Mouse (Mus musculus): ENCODE measurements around the gene 2210016F16Rik. TPM values are rescaled to one million over a fixed set of nuclear protein-coding genes. Genes with fewer than 3 reads are reported as not detected.

The 2210016F16Rik gene
- total and polyA plus RNA-seq, 3 experiments, result 0.51 to 5.3 TPM; not detected in 1

- Histone ChIP-seq H3K79me2 (replicated peaks; ENCODE audit: control insufficient read depth, extremely low read depth, insufficient read depth, poor library complexity, severe bottlenecking) (no peaks in the 10 kb centered on the region), H3K4me2 (ENCODE audit: insufficient read depth, low read depth, poor library complexity, severe bottlenecking) (no peak within 1 kb of the TSS), H3K27ac (ENCODE audit: insufficient read depth, low read depth) (no peak within 1 kb of the TSS), H3K4me3 (replicated peaks in 1 of 3; ENCODE audit: low read depth in 2 of 3, low read length in 2 of 3, poor library complexity in 1 of 3) (no peak within 1 kb of the TSS), H3K9ac (ENCODE audit: insufficient read depth, low read depth) (no peak within 1 kb of the TSS), H3K36me3 (replicated peaks in 1 of 2; ENCODE audit: control insufficient read depth in 1 of 2, insufficient read depth in 1 of 2, low read length in 1 of 2) (no peaks in the 10 kb centered on the region), H3K9me3 (replicated peaks; ENCODE audit: low read length) (peaks cover 11% of the 10 kb centered on the region), H3K27me3 (replicated peaks) (no peaks in the 10 kb centered on the region), H3K4me1 (ENCODE audit: control insufficient read depth in 1 of 2, insufficient read depth in 2 of 2) (no peaks in the 10 kb centered on the region)
- DNase-seq (ENCODE audit: extremely low read depth), result no peak
- dilution Hi-C loops (cut with MboI; ENCODE audit: extremely low pct_ligation_motif_present, extremely low pct_unique_long_range_greater_than_20kb, low sequenced_read_pairs), result no loop called here
- TF ChIP-seq PAX5 (IDR thresholded peaks at IDR 0.05; ENCODE audit: low read length), result no peak
- TF ChIP-seq TBP (conservative IDR thresholded peaks at IDR 0.05; ENCODE audit: low read depth, low read length), result no peak
- no peak for TF ChIP-seq JUND (conservative IDR thresholded peaks at IDR 0.05; ENCODE audit: low read depth, low read length)
- in situ Hi-C loops (cut with MboI; ENCODE audit: low pct_ligation_motif_present, low pct_unique_long_range_greater_than_20kb, low sequenced_read_pairs), result no loop called here
Measured at GRCm38 (mm10) chr13:58358629-58359303, 26.3 kb downstream of the 2210016F16Rik start, which contains the start of gene Kif27. Gene Kif27 (minus strand): TSS chr13:58359122.

GRCm38 (mm10) chr13:58352996-58353395, 32.0 kb downstream of the 2210016F16Rik start:
- H3K4me3 ChIP-seq (replicated peaks in 1 of 3; ENCODE audit: low read depth in 2 of 3, low read length in 2 of 3, poor library complexity in 1 of 3), result no peak overlapping the region
- in situ Hi-C loops (cut with MboI; ENCODE audit: low pct_ligation_motif_present, low pct_unique_long_range_greater_than_20kb, low sequenced_read_pairs), result no loop called here
- H3K4me1 ChIP-seq (ENCODE audit: control insufficient read depth in 1 of 2, insufficient read depth in 2 of 2), result no peaks in the 10 kb centered on the region
- H3K36me3 ChIP-seq (replicated peaks in 1 of 2; ENCODE audit: control insufficient read depth in 1 of 2, insufficient read depth in 1 of 2, low read length in 1 of 2), result no peaks in the 10 kb centered on the region
- dilution Hi-C loops (cut with MboI; ENCODE audit: extremely low pct_ligation_motif_present, extremely low pct_unique_long_range_greater_than_20kb, low sequenced_read_pairs), result no loop called here
- H3K9me3 ChIP-seq (replicated peaks; ENCODE audit: low read length), result no peaks in the 10 kb centered on the region
- no peaks in the 10 kb centered on the region for H3K27me3 ChIP-seq (replicated peaks)
- no peak for DNase-seq (ENCODE audit: extremely low read depth)
- H3K79me2 ChIP-seq (replicated peaks; ENCODE audit: control insufficient read depth, extremely low read depth, insufficient read depth, poor library complexity, severe bottlenecking), result no peaks in the 10 kb centered on the region
- H3K9ac ChIP-seq (ENCODE audit: insufficient read depth, low read depth), result no peak overlapping the region
- TF ChIP-seq USF1 (IDR thresholded peaks at IDR 0.05; ENCODE audit: low read depth, low read length) (no peak), IRF4 (IDR thresholded peaks at IDR 0.05; ENCODE audit: low read depth, low read length) (no peak), KAT2A (IDR thresholded peaks at IDR 0.05; ENCODE audit: insufficient replicate concordance, low read length) (no peak)
- H3K27ac ChIP-seq (ENCODE audit: insufficient read depth, low read depth), result no peak overlapping the region
- no peak overlapping the region for H3K4me2 ChIP-seq (ENCODE audit: insufficient read depth, low read depth, poor library complexity, severe bottlenecking)

- Histone ChIP-seq H3K79me2 (replicated peaks; ENCODE audit: control insufficient read depth, extremely low read depth, insufficient read depth, poor library complexity, severe bottlenecking) (no peaks in the 10 kb centered on the region), H3K9me3 (replicated peaks; ENCODE audit: low read length) (no peaks in the 10 kb centered on the region), H3K27ac (ENCODE audit: insufficient read depth, low read depth) (no peak overlapping the region), H3K36me3 (replicated peaks in 1 of 2; ENCODE audit: control insufficient read depth in 1 of 2, insufficient read depth in 1 of 2, low read length in 1 of 2) (no peaks in the 10 kb centered on the region), H3K9ac (ENCODE audit: insufficient read depth, low read depth) (no peak overlapping the region), H3K4me2 (ENCODE audit: insufficient read depth, low read depth, poor library complexity, severe bottlenecking) (no peak overlapping the region), H3K4me1 (ENCODE audit: control insufficient read depth in 1 of 2, insufficient read depth in 2 of 2) (no peaks in the 10 kb centered on the region), H3K27me3 (replicated peaks) (no peaks in the 10 kb centered on the region), H3K4me3 (replicated peaks in 1 of 3; ENCODE audit: low read depth in 2 of 3, low read length in 2 of 3, poor library complexity in 1 of 3) (no peak overlapping the region)
- no peak for TF ChIP-seq ZMIZ1 (IDR thresholded peaks at IDR 0.05; ENCODE audit: low read depth, low read length)
- TF ChIP-seq RCOR1 (conservative IDR thresholded peaks at IDR 0.05; ENCODE audit: low read depth, low read length), result no peak
- TF ChIP-seq MXI1 (IDR thresholded peaks at IDR 0.05; ENCODE audit: low read depth, low read length), result no peak
- TF ChIP-seq NRF1 (IDR thresholded peaks at IDR 0.05; ENCODE audit: low read depth, low read length), result no peak
- no peak for TF ChIP-seq CHD2 (IDR thresholded peaks at IDR 0.05; ENCODE audit: low read length)
- no peak for TF ChIP-seq BHLHE40 (IDR thresholded peaks at IDR 0.05; ENCODE audit: low read depth, low read length)
- TF ChIP-seq JUN (IDR thresholded peaks at IDR 0.05; ENCODE audit: insufficient read depth, low read depth, low read length), result no peak
- no peak for TF ChIP-seq MAFK (IDR thresholded peaks at IDR 0.05; ENCODE audit: insufficient replicate concordance, low read length)
- no peak for TF ChIP-seq POLR2A (IDR thresholded peaks at IDR 0.05; ENCODE audit: low read depth, low read length)
- no peak for TF ChIP-seq UBTF (IDR thresholded peaks at IDR 0.05; ENCODE audit: low read depth, low read length)
- TF ChIP-seq NELFE (IDR thresholded peaks at IDR 0.05; ENCODE audit: low read depth, low read length), result no peak
- no peak for TF ChIP-seq MEF2A (IDR thresholded peaks at IDR 0.05; ENCODE audit: borderline replicate concordance, low read depth, low read length)
- dilution Hi-C loops (cut with MboI; ENCODE audit: extremely low pct_ligation_motif_present, extremely low pct_unique_long_range_greater_than_20kb, low sequenced_read_pairs), result no loop called here
- in situ Hi-C loops (cut with MboI; ENCODE audit: low pct_ligation_motif_present, low pct_unique_long_range_greater_than_20kb, low sequenced_read_pairs), result no loop called here
- no peak for DNase-seq (ENCODE audit: extremely low read depth)
Measured at GRCm38 (mm10) chr13:58350606-58351005, 34.4 kb downstream of the 2210016F16Rik start.
